Mouse (Mus musculus) gastrocnemius, postnatal 4 days (tissue): ENCODE data around the gene Tmem270. TPM values are rescaled to one million over a fixed set of nuclear protein-coding genes. Genes with fewer than 3 reads are reported as not detected.

Source experiments
- total RNA-seq, 2 experiments: library from RNA; stranded (reverse); gene quantifications; 2 replicates each; pipeline ENCODE4 v1.2.3; 2021

Gene Tmem270
- total RNA-seq, 2 experiments from 2014 or later, result not detected

Other genes starting within 250 kb of the Tmem270 start
- gene Limk1, start 218.1 kb downstream of the Tmem270 start, total RNA-seq, result 10 to 100 TPM; 15.2 to 18.6 TPM
- gene Eln, start 159.4 kb downstream of the Tmem270 start, total RNA-seq, result 100 to 1,000 TPM; 334 to 400 TPM
- not detected for gene Cldn13, start 8.8 kb upstream of the Tmem270 start, total RNA-seq
- 10 to 100 TPM in 1 of 2 experiments, 1 to 10 TPM in 1; 8.7 to 10.3 TPM for gene Mettl27, start 25.6 kb upstream of the Tmem270 start, total RNA-seq
- gene Cldn4, start 40.2 kb upstream of the Tmem270 start, total RNA-seq, result not detected
- gene Cldn3, start 79.5 kb upstream of the Tmem270 start, total RNA-seq, result under 1 TPM in 1 of 2 experiments, not detected in 1; 0.29 TPM
- gene Abhd11, start 102.4 kb upstream of the Tmem270 start, total RNA-seq, result 10 to 100 TPM; 44.0 to 44.6 TPM
- gene Stx1a, start 116.7 kb upstream of the Tmem270 start, total RNA-seq, result 1 to 10 TPM; 4.5 to 5.1 TPM
- gene Dnajc30, start 157.5 kb upstream of the Tmem270 start, total RNA-seq, result 10 to 100 TPM; 23.8 to 25.2 TPM
- gene Bud23, start 158.2 kb upstream of the Tmem270 start, total RNA-seq, result 10 to 100 TPM; 29.9 to 33.3 TPM
- 1 to 10 TPM; 3.2 to 4.1 TPM for gene Vps37d, start 171.5 kb upstream of the Tmem270 start, total RNA-seq
- 10 to 100 TPM; 13.8 to 24.6 TPM for gene Mlxipl, start 183.2 kb upstream of the Tmem270 start, total RNA-seq
- gene Tbl2, start 242.9 kb upstream of the Tmem270 start, total RNA-seq, result 10 to 100 TPM; 18.3 to 22.2 TPM